Mouse (Mus musculus) testis, postnatal 10 days (tissue): ENCODE data around the gene Rps6kb2.
A peak's percentile ranks its signal among the peaks of the same experiment; 100 is the strongest.

Experiments
- DNase-seq: peaks from one replicate; pipeline ENCODE4 v3.0.0; 2021; ENCODE audit warnings: low spot score

The Rps6kb2 gene

DNA sequence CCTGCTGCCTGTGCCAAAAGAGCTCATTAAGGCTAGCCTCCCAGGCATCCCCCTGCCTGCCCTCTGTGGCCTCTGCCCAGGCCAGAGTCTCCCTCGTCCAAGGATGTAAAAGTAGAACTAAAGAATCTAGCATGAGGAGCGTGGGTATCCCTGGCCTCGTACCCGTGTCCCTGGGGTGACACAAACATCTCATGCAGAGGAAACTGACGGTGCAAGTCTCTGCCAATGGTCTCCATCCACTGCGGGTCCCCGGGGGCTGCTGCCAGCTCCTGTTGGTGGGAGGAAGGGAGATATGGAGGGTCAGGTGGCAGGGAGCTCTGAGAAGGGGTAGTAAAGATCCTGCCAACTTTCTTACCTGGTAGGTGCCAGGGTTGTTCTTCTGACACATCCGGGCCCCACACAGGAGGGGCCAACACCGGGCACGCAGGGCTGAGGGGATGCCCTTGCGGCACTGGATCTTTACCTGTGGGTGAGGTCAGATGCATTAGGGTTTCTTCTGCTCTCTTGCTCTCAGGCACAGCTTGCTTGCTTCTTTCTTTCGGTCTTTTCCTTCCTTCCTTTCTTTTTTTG, 26.0 kb upstream of the Rps6kb2 start:
- DNase-seq = no peak

DNA sequence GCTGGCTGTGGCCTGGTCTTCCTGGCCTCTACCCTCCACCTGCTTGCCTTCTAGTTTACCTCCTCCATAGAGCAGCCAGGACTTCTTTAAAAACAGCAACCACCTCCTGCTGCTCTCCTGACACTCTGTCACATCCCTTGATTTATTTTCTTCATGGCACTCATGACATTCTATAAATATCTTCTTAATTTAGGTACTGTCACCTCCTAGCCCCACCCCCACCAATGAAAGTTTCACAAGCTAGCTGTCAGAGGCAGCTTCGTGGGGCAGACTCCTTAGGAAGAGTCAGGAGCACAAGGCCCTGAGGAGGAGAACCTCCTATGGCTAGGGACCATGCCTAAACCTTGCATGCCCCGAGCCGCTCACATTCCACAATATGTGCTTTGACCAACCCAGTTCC, 24.1 kb upstream of the Rps6kb2 start:
- DNase-seq = no peak

DNA sequence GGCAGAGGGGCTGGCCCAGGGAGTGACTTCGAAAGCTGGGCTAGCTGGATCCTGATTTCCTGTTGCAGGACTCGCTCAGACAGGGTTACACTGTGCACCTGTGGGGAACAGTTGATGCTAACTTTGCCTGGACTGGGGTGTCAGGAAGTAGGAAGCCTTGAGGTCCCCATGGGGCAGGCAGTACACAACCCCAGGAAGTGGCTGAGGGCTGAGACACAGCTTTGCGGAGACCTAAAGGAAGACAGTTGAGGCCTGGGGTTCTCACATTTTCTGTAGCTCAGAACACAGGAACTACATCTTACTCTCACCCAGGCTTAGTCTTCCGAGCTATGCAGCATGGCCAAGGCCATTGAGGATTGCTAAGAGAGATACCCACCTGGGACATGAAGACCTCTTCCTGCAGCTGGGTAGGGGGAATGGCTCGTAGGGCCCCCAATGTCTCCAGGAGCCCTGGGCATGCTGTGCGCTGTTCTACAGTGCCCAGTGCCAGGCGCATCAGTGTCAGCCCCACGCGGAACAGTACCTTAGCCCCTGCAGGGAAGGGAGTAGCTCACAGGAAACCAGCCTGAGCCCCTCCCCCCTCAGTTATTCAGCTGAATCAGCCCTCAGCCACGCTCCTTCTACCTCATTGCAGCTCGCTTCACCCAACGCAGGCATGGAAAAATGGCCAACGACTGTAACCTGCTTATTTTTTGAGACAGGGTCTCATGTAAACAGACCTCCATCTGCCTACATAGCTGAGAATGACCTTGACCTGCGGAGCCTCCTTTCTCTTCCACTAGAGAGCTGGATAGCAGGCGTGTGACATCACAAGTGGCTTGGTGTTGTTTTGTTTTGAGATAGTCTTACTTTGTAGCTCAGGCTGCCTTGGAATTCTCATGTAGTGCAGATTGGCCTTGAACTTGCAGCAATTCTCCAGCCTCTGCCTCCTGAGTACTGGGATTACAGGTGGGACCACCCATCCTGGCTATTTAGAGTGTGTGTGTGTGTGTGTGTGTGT, 22.1 kb upstream of the Rps6kb2 start:
- DNase-seq = no peak

DNA sequence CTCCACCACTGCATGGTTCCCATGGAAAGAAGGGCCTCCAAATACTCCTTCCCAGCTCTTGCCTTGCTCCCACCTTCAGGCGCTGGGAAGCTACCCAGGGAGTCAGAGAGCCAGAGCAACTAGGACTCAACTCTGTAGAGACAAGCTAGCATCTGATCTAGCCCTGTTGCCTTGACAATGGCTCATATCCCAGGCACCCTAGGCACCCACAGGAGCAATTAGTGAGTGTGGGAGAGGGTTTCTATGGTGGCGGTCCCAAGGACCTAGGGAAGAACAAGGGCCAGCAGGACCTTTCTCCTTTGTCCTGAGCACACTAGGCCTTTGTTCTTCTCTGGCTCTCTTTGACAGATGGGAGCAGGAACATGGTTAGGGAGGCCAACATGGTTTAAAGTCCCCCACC, 20.5 kb upstream of the Rps6kb2 start:
- no peak for DNase-seq

DNA sequence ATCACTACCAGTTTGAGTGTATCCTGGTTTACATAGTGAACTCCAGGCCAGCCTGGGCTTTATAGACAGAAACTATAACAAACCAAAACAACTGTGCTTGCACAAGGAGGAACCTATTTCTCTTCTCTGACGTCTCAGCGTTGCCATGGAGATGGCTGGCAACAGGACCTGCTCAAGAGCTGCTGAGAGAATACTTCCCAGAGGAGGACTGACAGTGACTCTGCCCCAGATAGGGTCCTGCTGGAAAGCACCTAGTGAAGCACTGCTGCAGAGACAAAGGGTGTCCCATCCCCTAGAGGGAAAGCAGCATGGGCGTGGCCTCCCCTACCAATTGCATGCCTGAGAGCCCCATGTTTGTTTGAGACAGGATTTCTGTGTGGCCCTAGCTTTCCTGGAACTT, 18.7 kb upstream of the Rps6kb2 start:
- no peak for DNase-seq

DNA sequence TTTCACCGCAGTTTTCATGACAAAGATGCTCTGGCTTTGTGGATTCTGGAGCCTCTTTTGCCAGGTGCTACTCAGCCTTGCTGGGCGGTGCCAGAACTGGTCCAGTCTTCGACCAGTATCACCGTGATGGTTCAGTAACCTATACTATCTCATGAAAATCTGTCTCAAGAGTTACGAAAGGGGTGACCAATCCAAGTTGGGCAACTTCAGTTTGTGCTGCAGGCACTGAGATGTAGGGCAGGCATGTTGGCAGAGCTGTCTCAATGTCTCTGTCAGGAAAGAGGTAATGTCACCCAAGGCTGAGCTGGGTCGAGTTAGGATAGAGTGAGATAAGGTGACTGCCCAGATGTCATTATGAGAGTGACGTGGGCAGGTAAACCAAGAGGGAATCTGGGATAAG, 17.3 kb upstream of the Rps6kb2 start:
- no peak for DNase-seq

DNA sequence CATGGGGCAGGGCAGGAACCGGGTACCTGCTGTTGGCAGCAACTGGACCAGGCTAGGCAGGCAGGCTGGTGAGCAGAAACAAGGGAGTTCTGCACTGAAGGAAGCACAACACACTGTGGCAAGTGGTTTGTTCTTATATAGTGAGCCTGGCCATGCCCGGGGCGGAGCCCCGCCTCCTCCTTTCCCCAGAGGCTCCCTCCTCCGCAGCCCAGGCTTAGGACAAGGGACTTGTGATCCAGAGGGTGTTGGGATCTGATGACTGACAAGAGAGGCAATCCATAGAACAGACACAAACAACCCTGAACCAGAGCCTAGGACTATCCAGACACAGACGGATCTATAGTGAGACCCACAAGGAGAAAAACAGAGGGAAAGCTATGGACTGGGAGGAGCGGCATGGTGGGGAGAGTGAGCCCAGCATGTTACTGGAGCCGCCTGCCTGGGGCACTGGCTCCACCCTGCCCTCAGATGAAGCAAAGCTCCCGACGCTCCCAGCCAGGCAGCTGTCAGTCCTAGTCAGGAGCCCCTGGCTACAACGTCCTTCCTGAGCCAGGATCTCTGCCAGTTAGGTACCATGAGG, 12.3 kb upstream of the Rps6kb2 start, which contains the start of gene Carns1:
Gene Carns1, minus strand, starts transcription at position 112 of the 580 bp plus-strand sequence.
- DNase-seq = peak; percentile 75

DNA sequence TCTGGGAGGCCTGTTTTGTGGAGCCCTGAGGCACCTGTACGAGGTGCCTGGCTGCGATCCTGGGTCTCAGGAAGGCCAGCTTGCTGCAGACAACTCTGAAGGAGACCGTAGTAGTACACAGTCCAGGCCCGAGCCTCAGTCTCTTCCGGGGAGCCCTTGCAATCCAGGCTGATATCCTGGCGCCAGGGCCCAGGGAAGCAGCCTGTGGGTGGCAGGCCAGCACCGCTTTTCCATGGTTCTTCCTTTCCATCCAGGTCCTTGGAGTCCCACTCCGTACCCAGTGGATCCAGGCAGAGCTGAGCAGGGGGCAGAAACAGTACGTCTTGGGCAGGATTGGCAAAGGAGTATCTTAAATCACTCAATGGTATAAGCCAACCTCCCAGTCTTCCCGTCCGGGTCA, 9.8 kb upstream of the Rps6kb2 start:
- no peak for DNase-seq

DNA sequence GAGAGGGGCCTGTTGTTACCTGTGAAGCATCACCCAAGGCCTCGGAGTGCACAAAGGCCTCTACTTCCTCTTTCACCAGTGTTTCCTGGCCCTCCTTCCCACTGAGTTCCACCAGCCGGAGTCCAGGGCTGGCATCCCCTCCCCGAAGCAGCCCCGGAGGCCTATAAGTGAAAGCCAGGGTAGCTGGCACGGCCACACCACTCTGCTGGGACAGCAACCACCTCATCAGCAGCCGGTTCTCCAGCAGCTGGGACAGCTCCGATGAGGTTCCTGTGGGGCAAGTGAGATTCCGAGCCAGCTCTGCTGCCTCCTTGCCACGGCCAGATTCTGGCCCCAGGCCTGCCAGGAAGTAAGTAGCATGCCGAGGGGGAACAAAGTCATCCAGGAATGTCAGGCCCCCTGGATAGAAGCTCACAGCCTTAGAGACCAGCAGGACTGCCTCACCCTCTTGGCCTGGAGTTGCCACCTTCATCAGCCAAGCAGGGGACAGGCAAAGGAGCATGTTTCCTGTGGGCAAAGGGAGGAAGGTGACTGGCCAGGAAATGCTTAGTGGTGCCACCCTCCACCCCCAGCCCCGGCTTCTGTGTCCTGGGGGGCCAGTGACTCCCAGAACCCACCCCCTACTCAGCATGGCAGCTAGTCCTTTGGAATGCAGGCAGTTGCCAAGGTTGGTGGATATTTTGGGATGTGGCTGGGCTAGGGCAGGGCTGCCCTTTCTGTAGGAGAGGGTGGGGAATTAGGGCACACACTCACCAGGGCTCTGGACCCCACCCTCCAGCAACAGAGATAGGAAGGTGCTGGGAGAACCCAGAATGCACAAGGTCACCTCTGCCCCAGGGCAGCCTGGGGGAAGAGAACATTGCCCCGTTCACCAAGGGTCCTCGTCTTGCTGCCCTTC, 8.5 kb upstream of the Rps6kb2 start:
- no peak for DNase-seq

DNA sequence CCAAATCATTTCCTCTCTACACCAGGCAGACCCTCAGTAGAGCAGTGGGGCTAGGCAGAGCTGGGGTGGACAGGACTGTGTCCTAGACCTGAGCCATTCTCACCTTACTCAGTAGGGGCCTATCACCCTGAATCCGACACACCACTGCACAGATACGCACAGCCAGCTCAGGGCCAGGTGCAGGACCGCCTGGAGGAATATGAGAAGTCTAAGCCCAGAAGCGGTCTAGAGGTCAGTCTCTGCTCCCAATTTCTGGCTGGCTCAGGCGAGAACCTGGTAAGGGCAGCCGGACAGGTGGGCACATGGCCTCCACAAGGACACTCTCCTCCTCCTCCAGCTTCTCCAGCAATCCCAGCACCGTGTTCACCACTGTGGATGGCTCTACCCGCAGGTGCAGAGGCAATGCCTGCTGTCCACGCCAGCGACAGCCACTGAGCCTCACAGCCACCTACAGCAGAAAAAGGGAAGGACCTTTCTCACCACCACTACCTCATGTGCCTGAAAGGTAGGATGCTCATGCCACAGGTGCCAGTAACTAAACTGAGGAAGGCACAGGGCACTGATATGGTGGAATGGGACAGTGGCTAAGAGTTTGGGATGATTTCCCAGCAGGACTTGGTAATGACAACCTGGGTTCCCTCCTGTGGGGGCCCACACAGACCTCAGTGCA, 7.7 kb upstream of the Rps6kb2 start:
- DNase-seq = no peak

DNA sequence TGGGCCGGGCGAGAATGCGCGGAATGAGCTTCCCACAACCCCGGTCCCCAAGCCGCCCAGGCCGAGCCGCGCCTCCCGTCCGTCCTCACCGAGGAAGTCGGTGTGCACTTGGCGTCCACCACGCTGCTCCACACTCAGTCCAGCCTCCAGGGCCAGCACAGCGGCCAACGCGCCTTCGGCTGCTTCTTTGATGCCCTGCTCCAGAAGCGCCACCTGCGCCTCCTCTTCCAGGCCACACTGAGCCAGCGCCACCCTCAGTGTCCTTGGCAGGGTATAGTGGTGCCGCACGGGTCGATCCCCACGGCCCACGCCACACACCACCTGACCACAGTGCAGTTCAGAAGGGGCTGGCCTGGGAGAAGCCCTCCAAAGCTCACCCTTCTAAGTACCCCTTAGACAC, 6.7 kb upstream of the Rps6kb2 start:
- DNase-seq = no peak

DNA sequence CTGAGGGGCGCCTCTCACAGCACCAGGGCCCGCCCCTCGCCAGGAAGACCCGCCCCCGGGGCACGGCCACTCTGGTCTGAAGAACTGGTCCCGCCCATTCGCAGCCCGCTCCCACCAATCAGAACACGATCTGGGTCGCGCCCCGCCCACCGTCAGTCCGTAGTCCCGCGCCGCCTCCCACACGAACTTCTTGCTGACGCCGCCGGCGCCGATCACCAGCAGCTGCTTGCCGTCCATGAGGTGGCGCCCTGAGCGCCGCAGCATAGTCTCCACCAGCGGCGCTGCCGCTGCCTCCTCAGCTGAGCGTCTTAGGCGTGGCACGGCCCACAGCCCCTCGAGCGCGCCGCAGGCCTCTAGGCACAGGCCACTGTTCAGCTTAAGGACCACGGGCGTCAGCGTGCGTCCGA, 6.2 kb upstream of the Rps6kb2 start:
- peak; percentile 100 for DNase-seq

DNA sequence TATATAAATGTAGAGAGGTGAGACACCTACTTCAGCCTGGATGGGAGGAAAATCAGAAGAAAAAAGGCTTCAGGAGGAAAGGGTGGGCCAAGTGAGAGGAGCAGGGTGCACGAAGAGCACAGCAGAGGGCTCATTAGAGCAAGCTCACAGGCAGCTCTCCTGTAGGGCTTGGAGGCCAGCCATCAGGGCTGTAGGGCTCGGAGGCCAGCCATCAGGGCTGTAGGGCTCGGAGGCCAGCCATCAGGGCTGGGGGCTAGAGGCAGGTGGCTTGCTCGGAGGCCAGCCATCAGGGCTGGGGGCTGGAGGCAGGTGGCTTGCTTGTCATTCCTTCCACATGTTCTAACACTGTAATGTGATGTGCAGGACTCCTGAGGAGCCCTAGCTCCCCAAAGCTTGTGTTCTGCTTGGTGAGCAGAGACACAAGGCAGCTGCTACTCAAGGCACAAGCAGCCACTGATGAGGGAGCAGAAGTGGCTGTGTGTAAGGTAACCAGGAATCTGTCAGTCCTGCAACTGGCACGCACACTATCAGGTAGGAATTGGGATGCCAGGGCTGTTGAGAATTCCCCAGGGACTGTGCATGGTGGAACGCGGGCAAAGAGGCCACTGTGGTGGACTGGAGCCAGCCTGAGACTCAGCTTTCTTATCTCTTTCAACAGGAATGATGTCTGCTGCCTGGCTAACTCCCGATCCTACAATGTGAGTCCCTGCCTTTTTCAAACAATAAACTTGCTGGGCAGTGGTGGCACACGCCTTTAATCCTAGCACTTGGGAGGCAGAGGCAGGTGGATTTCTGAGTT, 3.7 kb upstream of the Rps6kb2 start:
- DNase-seq = no peak

DNA sequence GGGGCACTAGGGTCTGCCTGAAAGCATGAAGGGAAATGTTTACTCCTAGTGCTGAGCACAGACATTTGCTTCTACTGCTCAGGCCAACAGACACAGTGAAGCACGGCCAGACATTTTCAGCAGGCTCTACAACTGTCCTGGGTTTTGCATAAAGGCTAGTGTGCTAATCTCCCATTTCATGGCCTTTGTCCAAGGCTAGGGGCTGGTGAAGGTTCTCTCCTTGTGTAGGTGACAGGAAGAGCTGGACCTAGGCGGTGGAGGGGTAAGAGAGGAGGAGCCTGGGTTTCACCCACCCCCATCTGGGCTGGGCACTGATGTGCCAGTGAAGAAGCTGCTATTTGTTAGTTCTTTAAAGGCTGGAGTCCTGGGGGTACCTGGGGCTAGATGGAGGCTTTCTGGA, 1.6 kb upstream of the Rps6kb2 start:
- DNase-seq = no peak

DNA sequence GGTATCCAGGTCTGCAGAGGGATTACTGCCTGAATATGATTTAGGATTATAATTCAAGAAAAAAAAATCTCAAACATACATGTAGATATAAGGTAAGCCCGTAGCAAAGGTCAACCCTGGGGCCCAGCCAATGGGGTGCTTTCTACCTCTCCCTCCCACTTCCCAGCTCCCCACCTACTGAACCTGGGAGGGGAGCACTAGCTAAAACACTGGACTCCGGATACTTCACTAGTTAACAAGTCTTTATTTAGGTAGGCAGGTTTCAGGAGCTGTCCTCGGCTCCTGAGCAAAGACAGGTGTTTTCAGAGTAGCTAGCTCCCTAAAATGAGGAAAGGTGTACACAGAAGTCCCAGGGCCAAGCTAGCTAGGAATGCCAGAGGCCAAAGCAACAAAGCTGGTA, 946 bp upstream of the Rps6kb2 start:
- no peak for DNase-seq

DNA sequence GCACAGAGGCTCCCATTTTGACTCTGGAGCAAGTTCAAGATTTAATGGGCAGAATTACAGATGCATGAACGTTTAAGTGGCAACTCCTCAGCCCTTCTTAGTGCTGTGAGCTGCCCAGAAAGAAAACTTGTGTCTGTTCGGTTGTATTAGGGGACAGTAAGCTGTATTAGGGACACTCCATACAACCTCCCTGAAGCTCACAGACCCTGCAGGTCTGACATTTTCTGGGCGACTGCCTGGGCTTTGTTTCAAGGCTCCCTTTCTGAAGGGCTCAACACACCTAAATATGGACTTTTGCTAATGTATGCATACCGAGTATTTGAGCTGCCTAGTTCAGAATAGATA, 361 bp upstream of the Rps6kb2 start:
- DNase-seq = no peak

DNA sequence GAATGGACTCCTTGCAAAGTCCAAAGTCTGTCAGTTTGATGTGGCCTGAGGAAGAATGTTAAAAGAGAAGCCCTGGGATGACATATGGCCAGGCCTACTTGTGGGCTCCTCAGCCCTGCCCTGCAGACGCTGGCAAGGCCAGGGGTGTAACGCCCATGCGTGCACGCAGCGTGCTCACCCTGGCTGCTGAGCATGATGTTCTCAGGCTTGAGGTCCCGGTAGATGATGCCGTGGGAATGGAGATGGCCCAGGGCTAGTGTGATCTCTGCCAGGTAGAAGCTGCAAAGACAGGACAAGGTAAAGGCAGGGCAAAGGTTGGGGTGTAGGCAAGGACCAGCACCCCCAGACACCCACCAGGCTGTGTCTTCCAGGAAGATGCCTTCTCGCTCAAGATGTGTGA, 4.1 kb downstream of the Rps6kb2 start:
- DNase-seq = no peak

DNA sequence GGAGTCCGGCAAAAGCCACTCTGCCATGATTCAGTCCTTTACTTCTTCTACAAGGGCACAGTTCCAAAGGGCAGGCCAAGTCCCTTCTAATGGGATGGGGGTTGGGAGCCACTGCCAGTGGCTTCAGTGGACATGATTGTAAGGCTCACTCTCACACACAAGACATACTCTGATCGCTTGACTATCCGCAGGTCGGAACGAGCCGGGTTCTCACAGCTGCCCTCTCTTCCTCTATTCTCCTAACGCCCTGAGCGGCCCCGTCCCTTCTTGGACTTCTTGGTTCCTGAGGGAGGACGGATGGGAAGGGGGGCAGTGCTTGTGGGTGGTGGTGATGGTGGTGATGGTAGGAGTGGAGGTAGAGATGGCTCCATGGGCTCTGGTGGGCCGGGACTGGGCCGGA, 6.4 kb downstream of the Rps6kb2 start:
- no peak for DNase-seq

DNA sequence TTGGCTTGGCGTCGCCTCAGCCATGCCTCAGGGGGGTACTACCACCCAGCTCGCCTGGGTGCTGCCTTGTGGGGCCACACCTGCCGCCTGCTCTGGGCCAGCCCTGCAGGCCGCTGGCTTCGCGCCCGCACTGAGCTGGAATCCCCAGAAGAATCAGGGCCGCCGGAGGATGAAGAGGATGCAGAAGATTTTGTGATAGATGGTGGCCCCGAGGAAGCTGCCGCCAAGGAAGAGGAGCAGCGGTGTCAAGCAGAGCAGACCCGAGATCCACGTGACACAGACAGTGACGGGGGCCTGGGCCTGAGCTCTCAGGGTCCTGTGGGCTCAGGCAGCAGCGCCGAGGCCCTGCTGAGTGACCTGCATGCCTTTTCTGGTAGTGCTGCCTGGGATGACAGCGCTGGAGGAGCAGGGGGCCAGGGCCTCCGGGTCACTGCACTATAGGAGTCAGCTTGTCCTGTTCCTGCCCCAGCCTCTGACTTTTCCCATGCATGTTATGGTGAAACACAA, 7.0 kb downstream of the Rps6kb2 start:
- DNase-seq = no peak

DNA sequence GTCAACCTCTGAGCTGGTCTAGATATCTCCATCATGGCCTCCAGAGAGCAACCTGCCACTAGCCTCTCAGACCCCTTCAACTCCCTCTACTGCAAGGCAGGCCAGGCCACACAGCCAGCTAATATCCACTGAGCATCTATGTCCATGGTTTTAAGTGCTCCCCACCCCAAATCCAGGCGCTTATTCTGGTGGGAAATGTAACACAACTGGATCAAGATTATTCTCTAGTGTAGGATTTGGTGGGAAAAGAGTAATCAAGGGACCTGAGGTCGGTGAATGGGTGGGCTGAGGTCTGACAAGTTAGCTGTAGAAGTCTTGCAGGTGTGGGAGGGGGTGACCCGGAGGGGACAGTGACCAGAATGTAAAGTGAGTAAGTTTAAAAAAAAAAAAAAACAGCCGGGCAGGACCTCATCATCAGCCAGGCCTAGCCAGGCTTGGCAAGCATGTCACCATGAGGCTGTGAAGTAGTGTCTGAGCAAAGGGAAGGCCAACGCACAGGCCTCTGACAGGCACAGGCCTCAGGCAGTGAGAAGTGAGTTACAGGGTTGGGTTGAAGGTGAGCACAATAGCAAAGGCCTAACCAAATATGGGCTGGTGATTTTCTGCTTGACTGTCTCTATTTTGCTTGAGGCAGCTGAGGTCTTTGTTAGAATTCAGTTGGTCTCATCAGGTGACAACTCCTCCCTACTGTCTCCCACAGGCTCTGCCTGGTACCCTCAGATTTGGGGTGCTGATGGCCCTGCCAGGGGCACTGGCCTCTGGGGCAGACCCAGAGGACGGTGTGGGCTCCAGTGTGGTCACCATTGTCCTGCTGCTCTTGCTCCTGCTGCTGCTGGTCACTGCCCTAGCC, 7.7 kb downstream of the Rps6kb2 start:
- no peak for DNase-seq
